Mouse (Mus musculus) skeletal muscle tissue, adult 2 months (tissue): ENCODE results near the gene Rpl26.

ENCODE experiments used
- DNase-seq: peaks from one replicate; pipeline ENCODE4 v3.0.0-alpha.2; 2012; ENCODE audit warnings: low read depth, low spot score

The Rpl26 gene

GRCm38 (mm10) chr11:68901351-68902046 lies at the start of gene Rpl26:
Gene Rpl26, plus strand, starts transcription at chr11:68901583.
- peak; percentile 99 for DNase-seq

GRCm38 (mm10) chr11:68851644-68852485 lies 49.5 kb upstream of the Rpl26 start:
- DNase-seq: no peak

GRCm38 (mm10) chr11:68852486-68852901 lies 48.9 kb upstream of the Rpl26 start:
- peak; percentile 70 for DNase-seq

- peak; percentile 99 for DNase-seq
Measured at GRCm38 (mm10) chr11:68852932-68853409, 48.4 kb upstream of the Rpl26 start.

GRCm38 (mm10) chr11:68853611-68854401 lies 47.6 kb upstream of the Rpl26 start:
- DNase-seq: peak; percentile 52

- DNase-seq: no peak
Measured at GRCm38 (mm10) chr11:68854621-68855020, 46.8 kb upstream of the Rpl26 start.

- DNase-seq: no peak
Measured at GRCm38 (mm10) chr11:68857329-68857728, 44.1 kb upstream of the Rpl26 start.

GRCm38 (mm10) chr11:68859943-68860593 lies 41.3 kb upstream of the Rpl26 start:
- DNase-seq: no peak

GRCm38 (mm10) chr11:68862260-68862659 lies 39.1 kb upstream of the Rpl26 start:
- no peak for DNase-seq

- no peak for DNase-seq
Measured at GRCm38 (mm10) chr11:68863631-68864091, 37.7 kb upstream of the Rpl26 start.

GRCm38 (mm10) chr11:68864544-68865189 lies 36.7 kb upstream of the Rpl26 start:
- DNase-seq: peak; percentile 98

GRCm38 (mm10) chr11:68871277-68871676 lies 30.1 kb upstream of the Rpl26 start:
- no peak for DNase-seq

- peak; percentile 66 for DNase-seq
Measured at GRCm38 (mm10) chr11:68871748-68872147, 29.6 kb upstream of the Rpl26 start, which contains the start of gene Ndel1. Gene Ndel1, minus strand, starts transcription at chr11:68871858.

- peak; percentile 69 for DNase-seq
Measured at GRCm38 (mm10) chr11:68874841-68875240, 26.5 kb upstream of the Rpl26 start.

GRCm38 (mm10) chr11:68878811-68879210 lies 22.6 kb upstream of the Rpl26 start:
- no peak for DNase-seq

- DNase-seq: no peak
Measured at GRCm38 (mm10) chr11:68882107-68882506, 19.3 kb upstream of the Rpl26 start.

GRCm38 (mm10) chr11:68883843-68884242 lies 17.5 kb upstream of the Rpl26 start:
- DNase-seq: no peak

- DNase-seq: no peak
Measured at GRCm38 (mm10) chr11:68884368-68884767, 17.0 kb upstream of the Rpl26 start.

- no peak for DNase-seq
Measured at GRCm38 (mm10) chr11:68886091-68886490, 15.3 kb upstream of the Rpl26 start.

- no peak for DNase-seq
Measured at GRCm38 (mm10) chr11:68888253-68888652, 13.1 kb upstream of the Rpl26 start, which contains the start of gene Rnf222. Gene Rnf222, plus strand, starts transcription at chr11:68888553.
